Mouse (Mus musculus) MN1 (cell line): ENCODE data around the gene Aurkb.

ENCODE experiments used
- DNase-seq: peaks from one replicate; pipeline ENCODE4 v3.0.0-alpha.2; 2016; ENCODE audit warnings: low spot score

The Aurkb gene

DNA sequence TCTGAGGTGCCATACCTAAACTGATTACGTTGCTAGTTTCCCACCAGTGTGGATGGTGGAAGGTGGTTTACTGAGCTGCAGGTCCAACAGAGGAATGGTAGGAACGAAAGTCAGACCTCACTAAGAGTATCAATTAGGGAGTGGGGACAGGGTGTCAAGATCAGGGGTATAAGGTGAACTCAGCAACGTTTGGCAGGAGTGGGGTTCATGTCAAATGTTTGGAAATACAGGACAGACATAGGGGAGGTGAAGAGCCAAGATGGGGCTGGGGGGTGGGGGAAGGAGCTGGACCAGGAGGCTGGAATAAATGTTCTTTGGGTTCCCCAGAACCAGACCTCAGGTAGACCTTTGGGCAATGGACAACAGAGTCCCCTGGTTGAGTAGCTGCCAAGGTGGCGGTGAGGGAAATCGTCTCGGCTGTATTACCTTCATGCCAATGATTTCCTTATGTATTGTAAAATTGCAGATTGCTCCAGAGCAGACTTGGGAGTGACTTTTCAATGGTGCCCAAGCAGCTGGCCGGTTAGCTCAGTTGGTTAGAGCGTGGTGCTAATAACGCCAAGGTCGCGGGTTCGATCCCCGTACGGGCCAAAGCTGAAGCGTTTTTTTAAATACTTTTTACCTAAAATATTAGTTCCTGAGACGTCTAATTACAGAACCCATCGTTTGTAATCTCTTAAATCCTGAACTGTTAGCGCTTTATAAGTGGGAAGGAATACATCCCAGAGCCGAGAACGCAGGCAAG, 8.8 kb upstream of the Aurkb start:
- DNase-seq: peak; percentile 89

DNA sequence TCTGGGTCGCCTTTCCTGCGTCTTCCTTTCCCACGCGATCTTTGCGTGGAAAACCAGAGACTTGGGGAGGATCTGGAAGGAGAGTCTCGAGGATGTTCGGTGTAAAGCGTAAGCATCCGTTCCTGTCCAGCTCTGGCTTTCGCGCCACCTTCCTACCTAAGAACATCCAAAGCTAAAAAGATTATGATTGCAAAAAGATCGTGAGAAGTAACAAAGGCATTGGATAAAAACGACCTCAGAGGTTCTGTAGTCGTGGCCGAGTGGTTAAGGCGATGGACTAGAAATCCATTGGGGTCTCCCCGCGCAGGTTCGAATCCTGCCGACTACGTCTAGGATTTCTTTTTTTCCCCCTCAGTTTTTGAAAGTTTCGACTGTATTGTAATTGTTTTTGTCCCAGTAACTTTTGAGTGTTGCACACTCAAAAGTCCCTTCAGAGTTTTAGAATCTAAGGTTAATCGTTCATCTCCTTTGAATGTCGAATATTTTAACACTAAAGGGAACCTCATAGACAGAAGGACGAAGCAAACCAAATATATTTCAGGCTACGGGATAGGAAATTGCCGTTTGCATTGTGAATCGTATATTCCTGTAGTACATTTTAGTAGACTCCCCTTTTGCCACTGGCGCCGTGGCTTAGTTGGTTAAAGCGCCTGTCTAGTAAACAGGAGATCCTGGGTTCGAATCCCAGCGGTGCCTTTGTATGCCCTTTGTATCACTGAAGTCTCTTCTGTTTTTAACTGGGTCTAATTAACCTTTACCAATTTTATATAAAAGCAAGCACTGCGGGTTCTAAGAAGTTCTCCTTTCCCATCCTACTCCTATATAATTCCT, 8.0 kb upstream of the Aurkb start:
- DNase-seq: peak; percentile 91

DNA sequence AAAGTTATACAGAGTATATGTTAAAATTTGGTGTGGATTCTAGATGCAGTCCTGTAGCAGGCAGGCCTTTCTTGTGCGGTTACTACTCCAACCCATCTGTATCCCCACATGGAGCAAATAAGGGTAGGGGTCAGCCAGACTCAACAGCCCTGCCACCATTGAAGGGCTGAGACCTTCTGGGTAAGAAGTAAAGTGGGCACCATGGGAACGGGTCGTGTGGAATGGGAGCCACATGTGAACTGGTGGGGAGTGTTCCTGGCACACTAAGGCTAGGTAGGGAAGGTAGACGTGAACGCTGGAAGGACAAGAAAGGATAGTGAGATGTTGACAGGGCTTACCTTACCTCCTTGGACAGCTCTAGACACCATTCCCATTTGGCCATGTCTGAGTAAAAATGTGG, 7.3 kb upstream of the Aurkb start:
- DNase-seq: peak; percentile 16

DNA sequence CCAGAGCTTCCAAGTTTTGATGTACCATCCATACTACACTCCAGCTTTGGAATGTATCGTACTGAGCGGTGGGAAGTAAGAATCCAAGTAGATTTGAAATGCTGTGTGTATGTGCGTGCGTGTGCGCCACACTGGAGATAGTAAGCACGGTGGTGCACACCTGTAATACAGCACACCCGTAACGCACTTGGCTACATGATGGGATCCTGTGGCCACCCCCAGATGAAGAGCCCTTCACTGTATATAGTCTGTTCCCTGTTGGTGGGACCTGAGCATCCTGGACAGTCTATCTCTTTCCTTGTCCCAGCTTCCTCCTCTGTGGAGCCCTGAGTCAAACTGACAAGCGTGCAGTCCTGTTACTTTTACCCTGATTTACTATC, 938 bp downstream of the Aurkb start:
- no peak for DNase-seq

DNA sequence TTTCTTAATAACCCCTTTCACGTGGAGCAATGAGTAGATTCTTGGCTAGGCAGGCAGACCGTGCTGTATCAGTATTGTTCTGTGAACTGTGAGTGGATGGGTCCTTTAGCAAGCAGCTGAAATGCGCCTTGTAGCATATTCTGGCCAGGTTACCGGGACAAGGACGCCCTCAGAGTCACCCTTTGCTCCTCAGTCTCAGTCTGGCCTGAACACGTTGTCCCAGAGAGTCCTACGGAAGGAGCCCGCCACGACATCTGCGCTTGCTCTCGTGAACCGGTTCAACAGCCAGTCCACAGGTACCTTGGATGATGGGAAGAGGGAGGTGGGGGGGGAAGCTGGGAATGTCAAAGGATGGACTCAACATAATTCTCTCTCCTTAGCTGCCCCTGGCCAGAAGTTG, 2.1 kb downstream of the Aurkb start:
- DNase-seq: no peak

DNA sequence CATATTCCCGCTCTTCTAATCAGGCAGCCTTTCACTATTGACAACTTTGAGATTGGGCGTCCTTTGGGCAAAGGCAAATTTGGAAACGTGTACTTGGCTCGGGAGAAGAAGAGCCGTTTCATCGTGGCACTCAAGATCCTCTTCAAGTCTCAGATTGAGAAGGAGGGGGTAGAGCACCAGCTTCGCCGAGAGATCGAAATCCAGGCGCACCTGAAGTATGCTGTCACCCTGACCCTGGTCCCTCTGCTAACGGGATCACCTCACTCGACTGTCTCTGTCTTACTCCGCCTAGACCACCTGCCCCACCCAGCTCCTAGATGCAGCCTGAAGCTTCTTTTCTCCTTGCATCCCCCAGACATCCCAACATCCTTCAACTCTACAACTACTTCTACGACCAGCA, 2.7 kb downstream of the Aurkb start:
- no peak for DNase-seq

DNA sequence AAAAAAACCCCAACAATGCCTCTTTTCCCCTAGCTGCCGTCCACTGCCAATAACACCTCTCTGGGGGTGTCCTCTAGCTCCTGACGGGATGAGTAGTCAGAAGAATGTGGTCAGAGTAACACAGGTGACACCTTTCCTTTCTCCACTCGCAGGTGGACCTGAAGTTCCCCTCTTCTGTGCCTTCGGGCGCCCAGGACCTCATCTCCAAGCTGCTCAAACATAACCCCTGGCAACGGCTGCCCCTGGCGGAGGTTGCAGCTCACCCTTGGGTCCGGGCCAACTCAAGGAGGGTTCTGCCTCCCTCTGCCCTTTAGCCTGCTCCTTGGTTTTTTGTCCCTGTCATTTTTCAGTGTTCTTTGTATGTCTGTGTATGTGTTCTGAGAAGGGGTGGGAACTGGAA, 5.3 kb downstream of the Aurkb start:
- DNase-seq: no peak

DNA sequence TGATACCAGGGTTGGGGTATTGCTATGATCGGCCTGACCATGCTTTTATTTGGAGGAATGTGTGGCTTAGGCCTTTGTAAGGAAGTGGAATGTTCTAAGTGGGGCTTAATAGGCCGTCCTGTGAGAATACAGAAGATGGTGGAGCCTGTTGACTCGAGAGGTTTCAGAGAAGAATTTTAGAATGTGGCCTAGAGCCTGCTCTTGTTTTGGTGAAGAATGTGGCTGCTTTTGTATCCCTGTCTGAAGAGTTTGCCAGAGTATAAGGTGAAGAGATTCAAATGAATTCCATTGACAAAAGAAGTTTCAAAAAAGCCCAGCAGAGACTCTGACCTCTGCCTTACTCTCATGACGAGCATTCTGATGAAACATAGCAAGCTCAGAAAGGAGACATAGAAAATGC, 6.3 kb downstream of the Aurkb start:
- no peak for DNase-seq

DNA sequence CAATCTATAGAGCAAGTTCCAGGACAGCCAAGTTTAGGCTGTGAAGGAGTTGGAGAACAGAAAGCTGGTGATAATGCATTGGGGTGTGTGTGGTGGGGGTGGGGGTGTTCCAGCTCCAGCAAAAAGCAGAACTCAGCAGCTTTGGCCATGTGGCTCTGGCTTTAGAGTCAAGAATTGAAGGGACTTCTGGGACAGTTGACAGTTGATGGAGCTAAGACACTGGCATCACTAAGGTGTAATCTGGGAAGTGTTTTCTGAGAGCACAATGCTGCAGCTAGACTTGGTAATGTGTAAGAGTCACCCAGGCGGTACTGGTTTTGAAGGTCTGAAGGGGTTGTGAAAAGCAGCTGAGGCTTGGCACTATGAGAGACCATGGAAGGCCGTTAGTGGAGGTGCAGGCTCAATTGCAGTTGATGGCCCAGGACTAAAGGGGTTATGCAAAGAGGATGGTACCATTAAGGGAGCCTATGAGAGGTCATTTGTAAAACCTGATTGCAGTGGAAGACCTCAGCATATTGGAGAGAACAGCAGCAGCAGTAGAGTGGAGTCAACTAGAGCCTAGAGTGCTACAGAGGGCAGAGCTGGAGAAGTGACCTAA, 7.5 kb downstream of the Aurkb start:
- DNase-seq: no peak

DNA sequence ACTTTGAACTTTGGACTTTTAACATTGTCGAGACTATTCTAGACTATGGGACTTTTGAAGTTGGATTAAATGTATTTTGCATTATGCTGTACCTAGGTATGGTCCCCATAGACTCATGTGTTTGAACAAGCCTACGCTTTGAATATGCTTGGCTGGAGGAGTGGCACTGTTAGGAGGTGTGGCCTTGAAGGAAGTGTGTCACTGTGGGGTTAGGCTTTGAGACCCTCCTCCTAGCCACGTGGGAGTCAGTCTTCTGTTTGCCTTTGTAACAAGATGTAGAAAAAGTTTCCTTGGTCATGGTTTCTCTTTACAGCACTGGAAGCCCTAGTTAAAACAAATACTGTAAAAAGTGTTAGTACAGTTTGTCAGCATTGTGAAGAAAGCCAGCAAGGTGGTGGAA, 8.4 kb downstream of the Aurkb start:
- DNase-seq: no peak

DNA sequence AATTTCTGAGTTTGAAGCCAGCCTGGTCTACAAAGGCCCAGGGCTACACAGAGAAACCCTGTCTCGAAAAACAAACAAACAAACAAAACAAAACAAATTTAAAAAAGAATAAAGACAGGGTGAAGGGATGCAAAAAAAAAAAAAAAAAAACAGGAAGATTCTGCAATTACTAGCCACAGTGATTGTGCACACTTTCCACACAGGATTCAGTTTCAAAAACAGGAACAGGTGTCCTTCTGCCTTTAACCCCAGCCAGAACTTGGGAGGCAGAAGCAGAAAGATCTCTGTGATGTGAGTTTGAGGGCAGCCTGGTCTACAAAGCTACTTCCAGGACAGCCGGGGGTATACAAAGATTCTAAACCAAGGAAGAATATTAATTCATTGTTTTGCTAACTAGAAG, 12.8 kb downstream of the Aurkb start:
- DNase-seq: no peak

DNA sequence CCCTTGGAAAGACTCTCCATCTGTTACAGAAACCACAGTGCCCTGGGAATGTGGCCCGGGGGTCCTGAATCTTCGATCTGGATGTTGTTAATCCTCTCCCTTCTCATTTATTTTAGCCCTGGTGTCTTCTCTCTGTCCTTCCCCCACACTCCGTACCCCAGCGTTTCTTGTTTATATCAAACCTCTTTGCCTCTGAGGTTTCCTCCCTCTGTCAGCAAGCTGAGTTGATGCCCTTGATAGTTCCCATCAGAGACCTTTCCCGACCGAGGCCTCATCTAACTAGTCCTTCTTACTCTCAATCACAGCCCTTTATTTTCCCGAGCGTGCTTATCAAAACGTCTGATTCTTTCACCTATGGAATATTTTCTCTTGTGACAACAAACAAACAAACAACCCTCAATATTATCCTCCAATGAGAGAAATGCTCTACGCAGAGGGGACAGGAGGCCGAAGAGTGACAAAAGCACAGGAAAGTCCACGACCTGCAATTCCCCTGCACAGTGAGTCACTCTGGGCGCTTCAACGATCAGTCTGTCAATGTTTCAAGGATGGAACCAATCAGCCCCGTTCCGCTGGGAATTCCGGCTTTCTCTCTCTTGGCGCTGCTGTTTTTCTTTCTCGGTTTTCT, 13.4 kb downstream of the Aurkb start:
- no peak for DNase-seq

DNA sequence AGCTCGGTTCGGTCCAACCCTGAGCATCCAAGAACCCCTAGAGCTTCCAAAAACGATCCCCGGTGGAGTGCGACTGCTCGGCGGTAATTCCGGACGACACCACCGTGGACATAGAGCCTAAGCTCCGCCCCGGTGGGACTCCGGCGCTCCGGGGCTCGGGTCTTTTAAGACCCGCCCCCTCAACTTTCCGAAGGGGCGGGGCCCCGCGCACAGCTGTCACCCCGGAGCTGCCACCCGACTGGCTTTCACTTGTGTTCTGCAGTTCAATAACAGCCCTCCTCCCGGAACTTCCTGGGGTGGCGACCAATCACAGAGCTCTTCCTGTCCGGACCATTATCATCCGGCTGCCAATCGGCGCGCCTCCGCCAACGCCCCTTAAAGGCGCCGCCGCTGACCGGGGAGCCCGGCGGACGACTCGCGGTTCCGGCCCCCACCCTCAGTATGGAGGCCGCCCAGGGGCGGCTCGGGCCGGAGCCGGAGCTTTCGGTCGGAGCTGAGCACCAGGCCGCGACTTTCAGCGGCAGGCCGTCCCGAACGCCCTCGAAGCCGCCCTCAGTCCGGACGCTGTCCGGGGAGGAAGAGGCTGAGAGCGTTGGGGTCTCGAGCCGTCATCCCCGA, 14.0 kb downstream of the Aurkb start, which contains the start of gene Borcs6:
Gene Borcs6, plus strand, starts transcription at position 361 of the 618 bp plus-strand sequence.
- peak; percentile 97 for DNase-seq

DNA sequence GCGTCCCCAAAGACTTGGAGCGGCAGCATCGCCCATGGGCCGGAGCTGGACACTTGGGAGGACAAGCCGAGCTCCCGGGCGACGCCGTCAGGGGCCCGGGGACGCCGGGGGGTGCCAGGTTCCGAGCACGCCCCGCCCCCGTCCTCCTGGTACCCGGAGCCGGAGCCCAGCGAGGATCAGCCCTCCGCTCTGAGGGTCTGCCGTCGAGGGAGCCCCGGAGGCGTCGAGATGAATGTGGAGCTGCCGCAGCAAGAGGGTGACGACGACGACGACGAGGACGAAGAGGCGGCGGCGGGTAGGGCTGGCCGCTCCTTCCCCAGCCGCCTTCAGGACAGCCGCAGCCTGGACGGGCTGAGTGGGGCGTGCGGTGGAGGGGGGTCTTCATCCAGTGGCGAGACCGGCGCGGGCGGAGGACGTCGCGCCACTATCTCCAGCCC, 14.5 kb downstream of the Aurkb start:
- peak; percentile 58 for DNase-seq

DNA sequence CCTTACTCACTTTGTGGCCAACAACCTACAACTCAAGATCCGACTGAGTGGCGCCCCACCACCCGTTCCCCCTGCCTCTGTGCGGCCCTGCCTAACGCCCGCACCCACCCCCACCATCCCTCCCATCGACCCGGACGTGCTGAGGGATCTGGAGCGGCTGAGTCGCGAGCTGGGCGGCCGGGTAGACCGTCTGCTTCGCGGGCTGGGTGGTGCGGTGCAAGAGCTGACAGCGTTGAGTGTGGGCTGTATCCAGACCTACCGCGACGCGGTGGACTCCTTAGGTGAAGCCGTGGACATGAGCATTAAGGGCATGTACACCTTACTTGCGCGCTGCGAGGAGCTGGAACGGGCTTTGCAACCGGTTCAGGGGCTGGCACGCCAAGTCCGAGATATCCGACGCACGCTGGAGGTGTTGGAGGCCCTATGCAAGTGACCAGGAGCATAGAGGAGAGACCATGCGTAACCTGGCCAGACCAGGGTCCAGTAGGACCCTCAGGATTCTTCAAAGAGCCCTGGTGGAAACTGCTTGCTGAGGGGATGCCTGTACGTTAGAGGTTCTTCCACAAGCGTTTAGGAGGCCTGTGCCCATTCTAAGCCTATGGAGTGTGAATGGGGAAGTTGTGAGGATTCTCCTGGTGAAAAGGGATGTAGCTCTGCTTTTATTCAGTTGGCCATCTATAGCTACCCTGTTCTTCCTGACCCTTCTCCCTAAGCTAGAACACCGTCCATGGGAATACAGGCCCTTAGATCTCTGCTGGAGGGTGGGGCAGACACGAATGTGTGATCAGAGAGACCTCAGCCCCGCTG, 15.2 kb downstream of the Aurkb start:
- peak; percentile 53 for DNase-seq

DNA sequence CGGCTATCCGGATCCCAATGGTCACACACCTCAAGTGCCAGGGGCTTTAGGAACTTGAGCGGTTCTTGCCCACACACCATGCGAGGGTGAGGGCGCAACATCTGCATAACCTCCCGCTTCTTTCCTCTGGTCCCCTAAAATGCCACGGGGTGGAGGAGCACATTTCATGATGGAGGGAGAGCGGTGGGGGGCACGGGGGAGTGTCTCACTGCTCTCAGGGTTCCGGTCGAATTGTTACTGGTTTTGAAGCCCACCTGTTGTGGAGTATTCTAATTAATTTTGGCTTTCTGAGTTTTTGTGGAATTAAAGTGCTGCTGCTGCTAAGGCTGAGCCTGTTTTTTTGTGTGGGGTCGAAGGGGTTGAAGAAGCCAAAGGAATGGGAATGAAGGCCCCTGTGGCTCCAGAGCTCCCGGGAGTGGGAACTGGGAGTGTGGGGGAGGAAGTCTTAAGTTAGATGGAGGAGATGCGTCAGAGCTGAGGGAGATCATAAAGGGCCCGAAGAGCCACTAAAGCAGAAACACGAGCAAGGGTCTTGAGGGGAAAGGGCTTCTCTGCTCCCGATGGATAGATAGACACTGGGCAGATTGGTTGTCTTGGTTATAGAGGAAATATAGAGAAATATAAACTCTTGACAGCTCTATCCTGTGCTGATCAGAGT, 15.9 kb downstream of the Aurkb start:
- no peak for DNase-seq

DNA sequence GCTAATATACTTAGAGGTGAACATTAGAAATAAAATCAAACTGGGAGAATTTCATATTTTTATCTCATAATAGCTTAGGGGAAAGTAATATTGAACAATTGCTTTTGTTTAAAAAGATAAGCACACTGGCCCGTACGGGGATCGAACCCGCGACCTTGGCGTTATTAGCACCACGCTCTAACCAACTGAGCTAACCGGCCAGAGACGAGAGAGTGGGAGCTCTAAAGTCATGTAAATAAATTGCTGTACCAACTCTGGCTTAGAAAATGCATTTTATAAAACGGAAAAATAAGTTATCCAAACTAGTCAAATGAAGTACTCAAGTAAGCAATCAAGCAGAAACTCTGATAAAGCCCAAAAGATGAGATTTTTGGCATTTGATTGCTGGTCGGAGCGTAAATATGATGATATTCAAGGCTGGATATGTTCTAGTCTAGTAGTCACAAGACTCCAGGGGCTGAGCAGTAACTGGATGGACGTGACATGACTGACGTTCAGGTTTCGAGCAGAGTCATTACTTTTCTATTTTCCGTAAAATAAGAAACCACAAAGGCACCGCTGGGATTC, 16.8 kb downstream of the Aurkb start:
- DNase-seq: peak; percentile 79

DNA sequence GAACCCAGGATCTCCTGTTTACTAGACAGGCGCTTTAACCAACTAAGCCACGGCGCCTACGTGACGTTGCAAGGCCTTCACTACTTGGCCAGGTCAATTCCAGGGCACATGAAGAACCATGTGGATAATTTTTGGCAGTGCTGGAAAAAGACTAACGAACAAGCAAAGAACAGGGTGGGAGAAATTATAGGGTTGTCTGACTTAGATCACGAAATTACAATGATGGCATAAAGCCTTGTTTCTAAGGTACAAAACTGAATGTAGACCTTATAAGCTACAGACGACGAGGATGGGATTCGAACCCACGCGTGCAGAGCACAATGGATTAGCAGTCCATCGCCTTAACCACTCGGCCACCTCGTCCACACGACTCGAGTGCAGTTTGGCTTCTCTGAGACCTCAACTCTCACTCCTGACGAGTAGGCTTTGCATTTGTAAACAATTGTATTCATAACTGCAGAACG, 17.3 kb downstream of the Aurkb start:
- peak; percentile 94 for DNase-seq

DNA sequence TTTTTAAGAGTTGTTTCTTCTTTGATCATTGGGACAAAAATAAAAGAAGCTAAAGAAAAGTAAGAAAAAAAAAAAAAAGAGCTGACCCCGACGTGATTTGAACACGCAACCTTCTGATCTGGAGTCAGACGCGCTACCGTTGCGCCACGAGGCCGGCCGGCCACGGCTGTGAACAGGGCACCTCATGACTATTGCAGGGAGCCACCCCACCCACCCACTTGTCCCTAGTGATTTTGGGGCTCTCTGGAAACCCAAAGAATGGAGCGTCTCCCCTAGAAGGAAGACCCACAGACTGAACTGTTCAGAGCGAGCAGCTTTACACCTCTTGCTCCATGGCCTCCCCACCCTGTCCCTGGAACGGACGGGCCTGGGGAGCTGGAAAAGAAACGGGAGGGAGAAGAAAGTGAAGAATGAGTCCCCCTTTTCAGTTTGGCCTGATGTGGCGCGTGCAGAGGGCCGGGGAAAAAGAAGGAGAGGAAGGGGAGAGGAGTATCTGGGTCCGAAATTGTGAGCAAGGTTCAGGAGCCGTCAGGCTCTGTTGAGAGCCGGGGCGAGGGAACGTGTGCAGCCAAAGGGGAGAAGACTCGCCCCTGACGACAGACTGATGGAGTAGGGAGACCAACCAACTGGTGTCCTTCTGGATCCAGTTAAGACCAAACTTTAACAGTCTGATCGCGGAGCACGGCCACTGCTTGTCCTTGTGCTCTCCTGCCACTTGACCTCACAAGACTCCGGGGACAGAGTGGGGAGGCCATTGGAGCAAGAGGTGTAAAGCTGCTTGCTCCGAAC, 18.2 kb downstream of the Aurkb start:
- DNase-seq: peak; percentile 73
